Mouse (Mus musculus): Measurements from ENCODE around the gene Nans. TPM values are rescaled to one million over a fixed set of nuclear protein-coding genes. Genes with fewer than 3 reads are reported as not detected.

Gene Nans
- polyA plus RNA-seq, 1 experiment from 2014 or later = 60.4 TPM

- H3K9me3 ChIP-seq (ENCODE audit: control insufficient read depth, low read length) = no peaks in the 10 kb centered on the region
- H3K4me3 ChIP-seq (ENCODE audit: low read depth, low read length) = peak overlapping the region; percentile 35
- H3K4me2 ChIP-seq (ENCODE audit: low read depth, low read length) = peak overlapping the region; percentile 60
- no peak overlapping the region for H3K27ac ChIP-seq (ENCODE audit: low read depth, low read length)
- peaks cover 21% of the 10 kb centered on the region for H3K27me3 ChIP-seq (ENCODE audit: control insufficient read depth, insufficient read depth, low read length)
- WGBS = 7% methylated on average over 16 of the region's 16 CpGs
- H3K4me1 ChIP-seq (ENCODE audit: control insufficient read depth, insufficient read depth, low read length) = peaks cover 3% of the 10 kb centered on the region; the same call in 1 of the 2 replicates
- H3K36me3 ChIP-seq (ENCODE audit: control insufficient read depth, insufficient read depth, low read length) = no peaks in the 10 kb centered on the region
- H3K9ac ChIP-seq (replicated peaks; ENCODE audit: low read depth, low read length) = peak overlapping the region; percentile 34; the same call in 1 of the 2 replicates
- no peak for ATAC-seq (ENCODE audit: low read depth)
Observed at GRCm38 (mm10) chr4:46535094-46535830, 46.2 kb downstream of the Nans start.

- 2% methylated on average over 45 of the region's 46 CpGs for WGBS
- H3K27me3 ChIP-seq (ENCODE audit: control insufficient read depth, insufficient read depth, low read length) = peaks cover 21% of the 10 kb centered on the region
Observed at GRCm38 (mm10) chr4:46535840-46536361, 46.9 kb downstream of the Nans start, which contains the start of gene Trim14. Gene Trim14 (minus strand): TSS chr4:46536141.

GRCm38 (mm10) chr4:46539167-46539566 is 50.1 kb downstream of the Nans start:
- Histone ChIP-seq H3K4me3 (ENCODE audit: low read depth, low read length) (no peak overlapping the region), H3K4me2 (ENCODE audit: low read depth, low read length) (no peak overlapping the region), H3K9ac (replicated peaks; ENCODE audit: low read depth, low read length) (no peak overlapping the region), H3K36me3 (ENCODE audit: control insufficient read depth, insufficient read depth, low read length) (no peaks in the 10 kb centered on the region), H3K27me3 (ENCODE audit: control insufficient read depth, insufficient read depth, low read length) (peaks cover 19% of the 10 kb centered on the region), H3K4me1 (ENCODE audit: control insufficient read depth, insufficient read depth, low read length) (peaks cover 3% of the 10 kb centered on the region; the same call in 1 of the 2 replicates), H3K9me3 (ENCODE audit: control insufficient read depth, low read length) (no peaks in the 10 kb centered on the region), H3K27ac (ENCODE audit: low read depth, low read length) (no peak overlapping the region)
- no peak for ATAC-seq (ENCODE audit: low read depth)
- WGBS = 63% methylated on average over 9 of the region's 9 CpGs

More at GRCm38 (mm10) chr4:46535840-46536361, 46.9 kb downstream of the Nans start, which contains the start of gene Trim14:
- Histone ChIP-seq H3K4me2 (ENCODE audit: low read depth, low read length) (peak within 1 kb of the TSS; percentile 60), H3K4me1 (ENCODE audit: control insufficient read depth, insufficient read depth, low read length) (peaks cover 3% of the 10 kb centered on the region; the same call in 1 of the 2 replicates), H3K36me3 (ENCODE audit: control insufficient read depth, insufficient read depth, low read length) (no peaks in the 10 kb centered on the region), H3K27ac (ENCODE audit: low read depth, low read length) (no peak within 1 kb of the TSS), H3K9me3 (ENCODE audit: control insufficient read depth, low read length) (no peaks in the 10 kb centered on the region), H3K4me3 (ENCODE audit: low read depth, low read length) (peak within 1 kb of the TSS; percentile 35), H3K9ac (replicated peaks; ENCODE audit: low read depth, low read length) (peak within 1 kb of the TSS; percentile 34; the same call in 1 of the 2 replicates)
- ATAC-seq (ENCODE audit: low read depth) = peak; percentile 60

GRCm38 (mm10) chr4:46541707-46542106 is 52.7 kb downstream of the Nans start:
- WGBS = 46% methylated on average over 9 of the region's 9 CpGs
- H3K9me3 ChIP-seq (ENCODE audit: control insufficient read depth, low read length) = no peaks in the 10 kb centered on the region
- H3K4me3 ChIP-seq (ENCODE audit: low read depth, low read length) = no peak overlapping the region
- no peak overlapping the region for H3K27ac ChIP-seq (ENCODE audit: low read depth, low read length)
- no peaks in the 10 kb centered on the region for H3K4me1 ChIP-seq (ENCODE audit: control insufficient read depth, insufficient read depth, low read length)
- ATAC-seq (ENCODE audit: low read depth) = no peak
- H3K36me3 ChIP-seq (ENCODE audit: control insufficient read depth, insufficient read depth, low read length) = no peaks in the 10 kb centered on the region
- H3K4me2 ChIP-seq (ENCODE audit: low read depth, low read length) = no peak overlapping the region
- H3K9ac ChIP-seq (replicated peaks; ENCODE audit: low read depth, low read length) = no peak overlapping the region
- peaks cover under 1% of the 10 kb centered on the region; the same call in 1 of the 2 replicates for H3K27me3 ChIP-seq (ENCODE audit: control insufficient read depth, insufficient read depth, low read length)

- ATAC-seq (ENCODE audit: low read depth) = no peak
- Histone ChIP-seq H3K4me2 (ENCODE audit: low read depth, low read length) (no peak overlapping the region), H3K4me1 (ENCODE audit: control insufficient read depth, insufficient read depth, low read length) (no peaks in the 10 kb centered on the region), H3K36me3 (ENCODE audit: control insufficient read depth, insufficient read depth, low read length) (no peaks in the 10 kb centered on the region), H3K27ac (ENCODE audit: low read depth, low read length) (no peak overlapping the region), H3K9ac (replicated peaks; ENCODE audit: low read depth, low read length) (no peak overlapping the region), H3K27me3 (ENCODE audit: control insufficient read depth, insufficient read depth, low read length) (no peaks in the 10 kb centered on the region), H3K4me3 (ENCODE audit: low read depth, low read length) (no peak overlapping the region), H3K9me3 (ENCODE audit: control insufficient read depth, low read length) (no peaks in the 10 kb centered on the region)
- WGBS = 92% methylated on average over 13 of the region's 13 CpGs
Observed at GRCm38 (mm10) chr4:46543366-46544050, 54.5 kb downstream of the Nans start.

- H3K9me3 ChIP-seq (ENCODE audit: control insufficient read depth, low read length) = no peaks in the 10 kb centered on the region
- no peak overlapping the region for H3K4me3 ChIP-seq (ENCODE audit: low read depth, low read length)
- 30% methylated on average over 1 of the region's 1 CpGs for WGBS
- H3K36me3 ChIP-seq (ENCODE audit: control insufficient read depth, insufficient read depth, low read length) = no peaks in the 10 kb centered on the region
- H3K4me1 ChIP-seq (ENCODE audit: control insufficient read depth, insufficient read depth, low read length) = no peaks in the 10 kb centered on the region
- H3K4me2 ChIP-seq (ENCODE audit: low read depth, low read length) = no peak overlapping the region
- no peak overlapping the region for H3K9ac ChIP-seq (replicated peaks; ENCODE audit: low read depth, low read length)
- H3K27me3 ChIP-seq (ENCODE audit: control insufficient read depth, insufficient read depth, low read length) = no peaks in the 10 kb centered on the region
- ATAC-seq (ENCODE audit: low read depth) = no peak
- H3K27ac ChIP-seq (ENCODE audit: low read depth, low read length) = no peak overlapping the region
Observed at GRCm38 (mm10) chr4:46544313-46544712, 55.3 kb downstream of the Nans start.

GRCm38 (mm10) chr4:46545498-46545897 is 56.5 kb downstream of the Nans start:
- ATAC-seq (ENCODE audit: low read depth) = no peak
- Histone ChIP-seq H3K4me2 (ENCODE audit: low read depth, low read length) (no peak overlapping the region), H3K27me3 (ENCODE audit: control insufficient read depth, insufficient read depth, low read length) (no peaks in the 10 kb centered on the region), H3K4me1 (ENCODE audit: control insufficient read depth, insufficient read depth, low read length) (no peaks in the 10 kb centered on the region), H3K27ac (ENCODE audit: low read depth, low read length) (no peak overlapping the region), H3K9me3 (ENCODE audit: control insufficient read depth, low read length) (no peaks in the 10 kb centered on the region), H3K4me3 (ENCODE audit: low read depth, low read length) (no peak overlapping the region), H3K36me3 (ENCODE audit: control insufficient read depth, insufficient read depth, low read length) (no peaks in the 10 kb centered on the region), H3K9ac (replicated peaks; ENCODE audit: low read depth, low read length) (no peak overlapping the region)
- WGBS = 7% methylated on average over 9 of the region's 9 CpGs

GRCm38 (mm10) chr4:46546709-46547108 is 57.7 kb downstream of the Nans start:
- Histone ChIP-seq H3K9me3 (ENCODE audit: control insufficient read depth, low read length) (no peaks in the 10 kb centered on the region), H3K27me3 (ENCODE audit: control insufficient read depth, insufficient read depth, low read length) (no peaks in the 10 kb centered on the region), H3K27ac (ENCODE audit: low read depth, low read length) (no peak overlapping the region), H3K4me2 (ENCODE audit: low read depth, low read length) (no peak overlapping the region), H3K36me3 (ENCODE audit: control insufficient read depth, insufficient read depth, low read length) (no peaks in the 10 kb centered on the region), H3K9ac (replicated peaks; ENCODE audit: low read depth, low read length) (no peak overlapping the region), H3K4me3 (ENCODE audit: low read depth, low read length) (no peak overlapping the region), H3K4me1 (ENCODE audit: control insufficient read depth, insufficient read depth, low read length) (no peaks in the 10 kb centered on the region)
- 26% methylated on average over 6 of the region's 6 CpGs for WGBS
- no peak for ATAC-seq (ENCODE audit: low read depth)

GRCm38 (mm10) chr4:46549979-46550378 is 60.9 kb downstream of the Nans start:
- WGBS = 84% methylated on average over 9 of the region's 10 CpGs
- no peak for ATAC-seq (ENCODE audit: low read depth)
- no peaks in the 10 kb centered on the region for H3K9me3 ChIP-seq (ENCODE audit: control insufficient read depth, low read length)
- H3K4me3 ChIP-seq (ENCODE audit: low read depth, low read length) = no peak overlapping the region
- no peaks in the 10 kb centered on the region for H3K27me3 ChIP-seq (ENCODE audit: control insufficient read depth, insufficient read depth, low read length)
- H3K27ac ChIP-seq (ENCODE audit: low read depth, low read length) = no peak overlapping the region
- H3K9ac ChIP-seq (replicated peaks; ENCODE audit: low read depth, low read length) = no peak overlapping the region
- no peak overlapping the region for H3K4me2 ChIP-seq (ENCODE audit: low read depth, low read length)
- H3K4me1 ChIP-seq (ENCODE audit: control insufficient read depth, insufficient read depth, low read length) = no peaks in the 10 kb centered on the region
- no peaks in the 10 kb centered on the region for H3K36me3 ChIP-seq (ENCODE audit: control insufficient read depth, insufficient read depth, low read length)

Measured in neural tube, embryonic 14.5 days (tissue).